Mouse (Mus musculus) Patski (cell line): ENCODE measurements at regions not wholly inside any gene's neighbourhood (a gene's known extent, or its start where the extent isn't known, plus 50 kb on each side); places are given as distances from the start of the nearest gene placed in this dataset.

ENCODE experiments used
- ATAC-seq: fragments of 100-300 bp; one replicate; pipeline ENCODE4 v1.8.0; 2021
- CTCF ChIA-PET: fragments of 350-600 bp; sonication (Branson Sonifier 250); formaldehyde crosslinking; loops from one replicate; lab custom pipeline; 2022; ENCODE audit warnings: inconsistent platforms; lab: Charles Lee
- POLR2A ChIA-PET: fragments of 350-600 bp; sonication (Branson Sonifier 250); formaldehyde crosslinking; loops from one replicate; lab custom pipeline; 2022; ENCODE audit warnings: antibody characterized with exemption, inconsistent platforms; lab: Charles Lee
- DNase-seq: peaks from one replicate; pipeline ENCODE4 v3.0.0-alpha.2; 2011; ENCODE audit warnings: low read depth, low spot score
- H3K27me3 ChIP-seq: fragments of 371-371 bp; one replicate; pipeline ENCODE4 v1.5.1; 2021
- CTCF ChIP-seq: fragments of 100-300 bp; IDR thresholded peaks from one replicate; pipeline ENCODE4 v1.5.1; 2021
- in situ Hi-C: fragments of 300-500 bp; cut with MboI; formaldehyde crosslinking; loops from 3 replicates; pipeline ENCODE4 v1.11.1; 2018; ENCODE audit warnings: low pct_unique_long_range_greater_than_20kb, mixed read lengths

- ATAC-seq (no peak), DNase-seq (no peak)
- ChIA-PET CTCF (no interaction called here), POLR2A (no interaction called here)
- in situ Hi-C loops = no loop called here
- H3K27me3 ChIP-seq = no peaks in the 10 kb centered on the region
- TF ChIP-seq CTCF = no peak
Measured at GRCm38 (mm10) chr14:105544066-105544465, 285.7 kb downstream of the Ndfip2 start.

- no peaks in the 10 kb centered on the region for H3K27me3 ChIP-seq
- no peak for TF ChIP-seq CTCF
- ATAC-seq (no peak), DNase-seq (no peak)
- ChIA-PET POLR2A (no interaction called here), CTCF (interaction anchor here (0.9 kb wide), 1 partner anchor 12 kb away, joined by 3 read pairs; no protein-coding TSS in a partner anchor)
- in situ Hi-C loops = no loop called here
Measured at GRCm38 (mm10) chr14:105542486-105543145, 284.2 kb downstream of the Ndfip2 start.

GRCm38 (mm10) chr14:105542090-105542485 lies 283.7 kb downstream of the Ndfip2 start:
- no peaks in the 10 kb centered on the region for H3K27me3 ChIP-seq
- in situ Hi-C loops = no loop called here
- TF ChIP-seq CTCF = no peak
- CTCF ChIA-PET = no interaction called here
- POLR2A ChIA-PET = no interaction called here
- ATAC-seq (no peak), DNase-seq (no peak)

- DNase-seq (no peak), ATAC-seq (no peak)
- in situ Hi-C loops = no loop called here
- ChIA-PET CTCF (interaction anchor here (1.3 kb wide), 1 partner anchor 31 kb away, joined by 3 read pairs; no protein-coding TSS in a partner anchor), POLR2A (no interaction called here)
- H3K27me3 ChIP-seq = no peaks in the 10 kb centered on the region
- TF ChIP-seq CTCF = no peak
Measured at GRCm38 (mm10) chr14:105532168-105532745, 273.9 kb downstream of the Ndfip2 start.

- DNase-seq (no peak), ATAC-seq (no peak)
- CTCF ChIA-PET = no interaction called here
- no peaks in the 10 kb centered on the region for H3K27me3 ChIP-seq
- in situ Hi-C loops = no loop called here
- no peak for TF ChIP-seq CTCF
- POLR2A ChIA-PET = interaction anchor here (0.6 kb wide), 1 partner anchor 8 kb away, joined by 3 read pairs; no protein-coding TSS in a partner anchor
Measured at GRCm38 (mm10) chr14:105528107-105528506, 269.7 kb downstream of the Ndfip2 start.

GRCm38 (mm10) chr14:105523849-105524248 lies 265.5 kb downstream of the Ndfip2 start:
- POLR2A ChIA-PET = interaction anchor here (0.6 kb wide), 1 partner anchor 32 kb away, joined by 3 read pairs; no protein-coding TSS in a partner anchor
- no peak for TF ChIP-seq CTCF
- CTCF ChIA-PET = no interaction called here
- no peak for ATAC-seq
- H3K27me3 ChIP-seq = no peaks in the 10 kb centered on the region
- DNase-seq = no peak
- in situ Hi-C loops = no loop called here

GRCm38 (mm10) chr14:105522279-105522678 lies 263.9 kb downstream of the Ndfip2 start:
- in situ Hi-C loops = no loop called here

GRCm38 (mm10) chr14:105518706-105519105 lies 260.3 kb downstream of the Ndfip2 start:
- TF ChIP-seq CTCF = no peak
- CTCF ChIA-PET = no interaction called here
- in situ Hi-C loops = no loop called here

More at GRCm38 (mm10) chr14:105522279-105522678, 263.9 kb downstream of the Ndfip2 start:
- POLR2A ChIA-PET = no interaction called here
- ATAC-seq (no peak), DNase-seq (no peak)
- no peak for TF ChIP-seq CTCF
- CTCF ChIA-PET = no interaction called here
- no peaks in the 10 kb centered on the region for H3K27me3 ChIP-seq

GRCm38 (mm10) chr14:105514413-105514812 lies 256.0 kb downstream of the Ndfip2 start:
- POLR2A ChIA-PET = no interaction called here
- no peak for DNase-seq
- CTCF ChIA-PET = interaction anchor here (1.8 kb wide), 1 partner anchor 9 kb away, joined by 5 read pairs; no protein-coding TSS in a partner anchor
- TF ChIP-seq CTCF = no peak
- no peaks in the 10 kb centered on the region for H3K27me3 ChIP-seq
- no peak for ATAC-seq
- in situ Hi-C loops = no loop called here

More at GRCm38 (mm10) chr14:105518706-105519105, 260.3 kb downstream of the Ndfip2 start:
- ATAC-seq (no peak), DNase-seq (no peak)
- POLR2A ChIA-PET = no interaction called here
- H3K27me3 ChIP-seq = no peaks in the 10 kb centered on the region

GRCm38 (mm10) chr14:105512914-105513677 lies 254.7 kb downstream of the Ndfip2 start:
- ChIA-PET CTCF (no interaction called here), POLR2A (no interaction called here)
- ATAC-seq (no peak), DNase-seq (no peak)
- in situ Hi-C loops = no loop called here
- no peak for TF ChIP-seq CTCF
- H3K27me3 ChIP-seq = no peaks in the 10 kb centered on the region
